Mouse (Mus musculus) frontal cortex, adult (tissue): ENCODE measurements around the gene Ston1.

Experiments used
- ATAC-seq: cut with Nextera tagmentation; 2 replicates; pipeline ENCODE4 v1.9.2; 2017; ENCODE audit warnings: mild to moderate bottlenecking, moderate library complexity, mixed read lengths; ENCODE audit not compliant: low TSS enrichment

Ston1 gene

DNA sequence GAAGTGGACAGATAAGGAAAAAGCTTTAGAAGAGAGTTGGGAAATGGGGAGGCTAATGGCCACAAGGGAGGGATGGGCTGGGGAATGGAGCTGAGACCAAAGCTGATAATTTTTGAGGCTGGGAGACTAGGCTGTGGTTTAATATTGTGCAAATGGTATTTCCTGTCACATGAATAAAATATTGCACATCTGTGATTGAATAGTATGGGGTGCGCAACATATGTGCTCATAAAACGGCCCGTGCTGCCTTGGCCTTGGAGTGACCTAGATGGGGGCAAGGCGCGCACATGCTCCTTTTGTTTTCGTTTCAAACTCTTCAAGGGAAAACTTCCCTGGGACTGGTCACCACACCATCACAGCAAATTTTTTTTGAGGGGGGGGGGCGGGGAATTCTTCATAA, 28.4 kb downstream of the Ston1 start:
- ATAC-seq: no peak

DNA sequence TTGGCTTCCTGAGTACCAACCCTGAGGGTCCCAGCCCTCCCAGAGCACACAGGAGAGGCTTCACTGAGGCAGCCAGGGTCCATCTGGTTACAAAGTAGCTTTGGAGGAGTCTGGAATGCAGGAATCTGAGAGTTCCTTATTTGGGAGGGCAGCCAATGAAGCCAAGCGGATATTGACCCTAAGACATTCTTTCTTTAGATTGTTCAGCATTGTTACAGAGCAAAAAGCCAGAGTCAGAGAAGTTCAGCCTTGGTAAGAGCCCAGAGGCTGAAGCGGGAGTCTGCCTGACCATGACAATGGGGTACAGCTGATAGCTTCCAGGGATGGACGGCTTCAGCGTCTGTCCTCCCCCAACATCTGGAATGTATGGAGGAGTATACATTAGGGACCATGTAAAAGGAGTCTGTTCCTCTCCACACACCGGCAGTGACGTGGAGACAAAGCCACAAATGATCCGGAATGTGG, 28.9 kb downstream of the Ston1 start:
- ATAC-seq: no peak

DNA sequence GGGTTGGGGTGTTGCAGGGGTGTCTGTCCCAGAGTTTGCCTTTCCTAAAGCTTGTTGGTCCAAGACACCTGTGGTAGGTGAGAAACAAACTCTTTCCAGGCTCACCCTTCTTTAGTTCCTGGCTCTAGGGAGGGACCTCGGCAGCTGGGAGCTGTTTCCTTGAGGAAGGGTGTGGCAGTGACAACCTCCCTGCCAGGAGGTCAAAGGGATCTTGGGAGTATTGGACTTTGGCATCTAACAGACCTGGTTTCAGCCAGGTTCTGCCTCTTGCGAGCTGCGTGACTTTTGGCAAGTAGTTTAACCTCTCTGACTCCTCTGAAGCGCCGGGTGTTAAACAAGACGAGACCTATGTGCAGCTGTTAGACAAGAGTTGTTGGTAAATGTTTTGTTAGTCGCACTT, 29.7 kb downstream of the Ston1 start:
- no peak for ATAC-seq

GRCm38 (mm10) chr17:88628676-88629380, 31.3 kb downstream of the Ston1 start:
- ATAC-seq: no peak

GRCm38 (mm10) chr17:88629381-88629759, 31.9 kb downstream of the Ston1 start:
- no peak for ATAC-seq

- no peak for ATAC-seq
Measured at GRCm38 (mm10) chr17:88629931-88630553, 32.6 kb downstream of the Ston1 start.

DNA sequence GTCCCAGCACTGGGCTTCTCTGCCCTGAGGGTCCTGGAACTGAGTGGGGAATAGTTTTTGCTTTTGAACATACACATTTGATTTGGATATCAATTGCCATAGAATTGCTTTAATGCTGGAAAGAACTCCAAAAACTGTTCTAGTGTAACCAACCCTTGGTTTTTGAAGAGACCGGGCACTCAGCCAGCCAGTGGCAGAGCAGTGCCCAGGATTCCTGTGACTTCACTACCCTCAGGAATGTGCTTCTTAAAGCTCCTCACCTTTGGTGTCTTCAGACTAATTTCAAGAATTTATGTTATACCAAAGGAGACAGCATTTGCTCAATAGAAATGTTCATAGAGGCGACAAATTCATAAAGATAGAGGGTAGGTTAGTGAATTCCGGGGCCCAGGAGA, 33.1 kb downstream of the Ston1 start:
- ATAC-seq: no peak

- no peak for ATAC-seq
Measured at GRCm38 (mm10) chr17:88632631-88633030, 35.1 kb downstream of the Ston1 start.

- no peak for ATAC-seq
Measured at GRCm38 (mm10) chr17:88636076-88636475, 38.6 kb downstream of the Ston1 start.

- ATAC-seq: peak; percentile 40; the same call in 1 of the 2 replicates
Measured at GRCm38 (mm10) chr17:88636587-88636986, 39.1 kb downstream of the Ston1 start.

DNA sequence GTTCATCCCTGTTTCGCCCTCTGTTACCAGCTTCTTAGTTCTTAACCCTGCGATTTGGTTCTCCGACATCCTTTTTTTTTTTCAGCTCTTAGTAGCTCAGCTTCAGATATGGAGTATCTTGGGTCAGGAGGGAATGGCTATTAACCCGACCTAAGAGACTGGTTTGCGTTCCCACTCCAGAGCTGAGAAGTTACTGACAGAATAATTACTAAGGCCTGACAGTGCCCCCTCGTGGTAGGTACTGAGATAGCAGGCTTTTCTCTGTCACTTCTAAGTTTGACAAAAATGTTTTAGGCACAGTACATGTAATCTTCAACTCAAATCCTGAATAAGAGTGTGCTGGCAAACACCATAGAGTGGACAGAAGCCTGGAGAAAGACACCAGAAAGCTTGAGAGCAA, 43.5 kb downstream of the Ston1 start:
- ATAC-seq: peak; percentile 62

GRCm38 (mm10) chr17:88641836-88642235, 44.4 kb downstream of the Ston1 start:
- no peak for ATAC-seq

DNA sequence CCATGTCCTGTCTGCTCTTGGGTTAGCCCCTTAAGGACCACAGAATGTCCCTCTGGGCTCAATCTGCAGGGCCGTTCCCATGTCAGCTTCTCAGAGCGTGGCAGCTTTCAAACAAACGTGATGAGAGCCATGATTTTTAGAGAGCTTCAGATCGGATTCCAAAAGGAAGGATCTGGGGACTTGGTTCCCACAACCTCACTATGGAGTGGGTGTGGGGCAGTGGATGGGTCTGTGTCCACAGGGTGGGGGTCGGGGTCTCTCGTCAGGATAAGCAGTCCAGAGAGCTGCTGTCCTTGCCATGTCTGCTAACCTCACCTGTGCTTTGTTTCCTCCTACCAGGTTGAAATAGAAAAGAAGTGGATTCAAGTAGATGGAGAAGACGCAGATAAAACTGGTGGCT, 47.4 kb downstream of the Ston1 start:
- no peak for ATAC-seq

DNA sequence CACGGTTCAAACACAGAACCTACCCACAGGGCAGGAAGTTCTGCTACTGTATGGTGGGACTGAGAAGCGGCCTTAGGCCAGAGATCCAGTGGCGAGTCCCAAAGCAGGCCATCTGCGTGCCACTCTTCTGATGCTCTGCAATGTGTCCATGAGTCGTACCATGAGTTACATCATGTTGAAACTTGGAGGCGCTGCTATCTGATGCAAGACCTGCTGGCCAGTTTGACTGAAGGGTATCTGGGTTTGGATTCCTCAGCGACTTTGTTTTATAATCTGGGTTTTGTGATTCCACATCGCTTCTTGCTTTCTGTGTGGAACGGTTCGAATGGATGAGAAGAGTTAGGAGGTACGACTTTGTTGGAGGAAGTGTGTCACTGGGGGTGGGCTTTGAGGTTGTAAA, 47.8 kb downstream of the Ston1 start:
- no peak for ATAC-seq

DNA sequence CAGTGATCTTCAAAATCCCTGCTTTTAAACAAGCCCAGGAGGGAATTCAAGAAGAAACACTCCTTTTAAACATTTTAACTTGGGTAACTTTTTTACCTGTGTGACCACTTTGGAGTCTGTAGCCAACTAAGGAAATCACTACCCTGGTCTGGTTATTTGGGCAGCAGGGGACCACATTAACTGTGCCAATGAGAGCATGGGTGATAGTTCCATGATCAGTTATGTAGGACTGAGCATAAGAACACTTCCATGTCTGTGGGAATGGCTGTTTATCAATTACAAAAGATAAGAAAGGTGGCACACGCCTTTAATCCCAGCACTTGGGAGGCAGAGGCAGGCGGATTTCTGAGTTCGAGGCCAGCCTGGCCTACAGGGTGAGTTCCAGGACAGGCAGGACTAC, 49.7 kb downstream of the Ston1 start:
- ATAC-seq: no peak

- peak; percentile 45; the same call in 1 of the 2 replicates for ATAC-seq
Measured at GRCm38 (mm10) chr17:88652010-88652409, 54.5 kb downstream of the Ston1 start.

GRCm38 (mm10) chr17:88652702-88653374, 55.4 kb downstream of the Ston1 start:
- ATAC-seq: peak; percentile 95

DNA sequence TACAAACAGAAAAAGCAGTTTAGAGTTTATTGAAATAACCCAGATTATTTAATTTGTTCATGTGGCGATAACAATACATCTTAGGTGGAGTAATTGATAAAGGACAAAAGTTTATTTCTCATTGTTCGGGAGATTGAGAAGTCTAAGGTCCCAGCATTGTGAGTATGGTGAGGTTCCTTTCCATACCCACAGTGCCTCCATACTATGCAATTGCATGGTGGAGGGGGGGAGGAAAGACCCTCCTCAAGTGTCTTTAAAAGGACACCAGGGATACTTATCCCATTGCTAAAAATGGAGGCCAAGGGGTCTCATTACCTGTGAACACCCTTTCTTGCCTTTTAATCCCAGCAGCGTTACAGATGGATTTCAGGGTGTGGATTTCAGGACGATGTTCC, 55.9 kb downstream of the Ston1 start:
- ATAC-seq: no peak

DNA sequence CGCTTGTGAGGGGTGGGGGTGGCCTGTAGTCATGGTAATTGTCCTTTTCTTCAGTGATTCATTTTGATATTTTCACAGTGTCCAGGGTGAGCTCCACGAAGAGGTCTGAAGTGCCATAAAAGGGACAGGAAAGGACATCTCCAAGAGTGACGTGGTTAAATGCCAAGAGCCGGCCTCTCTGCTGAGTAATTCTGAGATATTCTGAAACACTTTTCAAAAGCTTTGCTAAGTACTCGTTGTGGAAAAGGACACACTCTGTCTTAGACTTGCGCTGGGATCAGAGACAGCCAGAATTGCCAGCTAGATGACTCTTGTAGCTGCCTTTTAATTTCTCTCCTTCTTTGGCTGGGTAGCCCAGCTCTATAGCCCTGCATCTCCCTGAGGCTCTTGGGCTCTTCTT, 61.0 kb downstream of the Ston1 start:
- ATAC-seq: peak; percentile 44; the same call in 1 of the 2 replicates

- ATAC-seq: no peak
Measured at GRCm38 (mm10) chr17:88666076-88666475, 68.6 kb downstream of the Ston1 start.

- no peak for ATAC-seq
Measured at GRCm38 (mm10) chr17:88668452-88668851, 71.0 kb downstream of the Ston1 start, which contains the start of gene Gtf2a1l. Gene Gtf2a1l, plus strand, starts transcription at chr17:88668660.

DNA sequence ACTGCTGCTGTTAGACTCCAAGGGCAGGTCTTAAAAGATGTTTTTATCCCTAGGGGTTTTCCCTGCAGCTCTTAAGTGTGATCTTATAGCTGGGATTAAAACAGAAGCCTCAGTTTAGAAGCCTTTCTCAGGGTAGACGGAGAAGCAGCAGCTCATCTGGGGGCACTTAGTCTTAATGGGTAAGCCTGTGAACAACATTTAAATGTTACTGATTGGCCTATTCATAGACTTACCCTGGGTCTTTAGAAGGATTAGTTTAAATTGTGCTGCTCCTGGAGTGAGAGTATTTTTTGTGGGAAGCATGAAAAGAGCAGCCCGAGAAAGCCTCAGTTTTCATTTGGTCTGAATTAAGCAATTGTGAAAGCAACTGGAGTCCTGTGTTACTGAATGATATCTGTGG, 72.4 kb downstream of the Ston1 start:
- ATAC-seq: no peak

DNA sequence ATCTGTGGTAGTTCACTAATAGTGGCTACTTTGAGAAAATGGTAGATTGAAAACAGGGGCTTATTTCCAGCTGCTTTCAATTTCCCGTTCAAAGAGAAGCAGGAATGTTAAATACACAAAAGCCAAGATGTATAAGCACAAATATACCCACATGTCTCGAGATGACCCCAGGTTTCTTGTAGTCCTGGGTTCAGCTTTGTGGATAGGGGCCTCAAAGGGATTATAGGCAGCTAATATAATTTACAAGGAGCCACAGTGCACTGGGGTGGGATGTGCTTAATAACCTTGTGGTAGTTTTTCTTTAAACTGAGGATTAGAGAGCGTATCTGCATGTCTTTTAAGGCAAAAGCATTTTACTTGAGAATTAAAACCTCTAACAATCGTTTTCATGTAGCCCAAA, 73.3 kb downstream of the Ston1 start:
- no peak for ATAC-seq
